Mouse (Mus musculus) liver, embryonic 13.5 days (tissue): ENCODE results near the gene Lrrc1. TPM values are rescaled to one million over a fixed set of nuclear protein-coding genes. Genes with fewer than 3 reads are reported as not detected.

ENCODE experiments used
- ATAC-seq: fragments of 200-750 bp; cut with Nextera tagmentation; 2 replicates; pipeline ENCODE4 v1.8.0; 2017; ENCODE audit warnings: low read depth, mild to moderate bottlenecking, moderate number of reproducible peaks, moderate library complexity
- DNase-seq: peaks from one replicate; pipeline ENCODE4 v3.0.0; 2022
- H3K27ac ChIP-seq: fragments of 300-500 bp; sonication (generic); 2 replicates; pipeline ENCODE4 v1.5.1; 2015; ENCODE audit warnings: moderate library complexity, mild to moderate bottlenecking, inconsistent platforms
- H3K27me3 ChIP-seq: fragments of 300-500 bp; sonication (generic); 2 replicates; pipeline ENCODE4 v1.6.1; 2015; ENCODE audit warnings: mild to moderate bottlenecking, inconsistent platforms
- H3K36me3 ChIP-seq: fragments of 300-500 bp; sonication (generic); 2 replicates; pipeline ENCODE4 v1.6.1; 2015; ENCODE audit warnings: mild to moderate bottlenecking, inconsistent platforms
- H3K4me1 ChIP-seq: fragments of 300-500 bp; sonication (generic); replicated peaks from 2 replicates; pipeline ENCODE4 v1.6.1; 2015; ENCODE audit warnings: inconsistent platforms
- H3K4me2 ChIP-seq: fragments of 300-500 bp; sonication (generic); 2 replicates; pipeline ENCODE4 v1.6.1; 2015; ENCODE audit warnings: inconsistent platforms, mild to moderate bottlenecking, moderate library complexity
- H3K4me3 ChIP-seq: fragments of 300-500 bp; sonication (generic); replicated peaks from 2 replicates; pipeline ENCODE4 v1.5.1; 2015; ENCODE audit warnings: mild to moderate bottlenecking, inconsistent platforms
- H3K9ac ChIP-seq: fragments of 300-500 bp; sonication (generic); 2 replicates; pipeline ENCODE4 v1.6.1; 2015; ENCODE audit warnings: mild to moderate bottlenecking, inconsistent platforms
- H3K9me3 ChIP-seq: fragments of 300-500 bp; sonication (generic); replicated peaks from 2 replicates; pipeline ENCODE4 v1.6.1; 2016; ENCODE audit warnings: inconsistent platforms
- WGBS: fragments of 180-500 bp; shearing (Covaris S2); methylation state at CpG from one replicate; pipeline ENCODE4 v1.1.7; 2015; ENCODE audit not compliant: insufficient replicate concordance; 5-methylcytosine and 5-hydroxymethylcytosine counted together
- polyA plus RNA-seq: library from polyadenylated mRNA; unstranded; fragments of >200 nt; fragmentation: Nextera tagmentation; extraction: Ambion mirVana; gene quantifications from 2 replicates; pipeline ENCODE4 v1.2.1, GENCODE M21; 2015

Lrrc1 gene
- polyA plus RNA-seq, 1 experiment from 2014 or later = 3.1 TPM

GRCm38 (mm10) chr9:77459365-77459764 is 85.3 kb downstream of the Lrrc1 start:
- Histone ChIP-seq H3K9me3 (no peaks in the 10 kb centered on the region), H3K27ac (no peak overlapping the region), H3K27me3 (no peaks in the 10 kb centered on the region), H3K4me1 (peaks cover 10% of the 10 kb centered on the region), H3K4me2 (no peak overlapping the region), H3K4me3 (no peak overlapping the region), H3K9ac (no peak overlapping the region), H3K36me3 (no peaks in the 10 kb centered on the region)
- WGBS = 73% methylated on average over 2 of the region's 2 CpGs
- DNase-seq (no peak), ATAC-seq (peak; percentile 52; the same call in 1 of the 2 replicates)

GRCm38 (mm10) chr9:77456169-77456826 is 88.4 kb downstream of the Lrrc1 start:
- no peak overlapping the region for H3K4me3 ChIP-seq
- H3K4me2 ChIP-seq = no peak overlapping the region
- ATAC-seq = no peak
- H3K36me3 ChIP-seq = 0 out of 2 replicates have a peak, but pooled peaks cover 4% of the 10 kb centered on the region
- DNase-seq = no peak
- no peaks in the 10 kb centered on the region for H3K9me3 ChIP-seq
- H3K27ac ChIP-seq = no peak overlapping the region
- H3K9ac ChIP-seq = no peak overlapping the region
- H3K4me1 ChIP-seq = no peaks in the 10 kb centered on the region
- WGBS = 58% methylated on average over 13 of the region's 13 CpGs
- H3K27me3 ChIP-seq = no peaks in the 10 kb centered on the region

- H3K4me3 ChIP-seq = no peak overlapping the region
- no peaks in the 10 kb centered on the region for H3K9me3 ChIP-seq
- no peak overlapping the region for H3K27ac ChIP-seq
- H3K27me3 ChIP-seq = no peaks in the 10 kb centered on the region
- DNase-seq = no peak
- H3K36me3 ChIP-seq = 0 out of 2 replicates have a peak, but pooled peaks cover 4% of the 10 kb centered on the region
- H3K4me1 ChIP-seq = no peaks in the 10 kb centered on the region
- no peak overlapping the region for H3K9ac ChIP-seq
- ATAC-seq = no peak
- WGBS = 79% methylated on average over 19 of the region's 19 CpGs
- no peak overlapping the region for H3K4me2 ChIP-seq
These were observed 89.1 kb downstream of the Lrrc1 start for GRCm38 (mm10) chr9:77455439-77456168.

GRCm38 (mm10) chr9:77452046-77452807 is 92.4 kb downstream of the Lrrc1 start:
- no peak overlapping the region for H3K27ac ChIP-seq
- no peak for ATAC-seq
- 73% methylated on average over 12 of the region's 12 CpGs for WGBS

GRCm38 (mm10) chr9:77450447-77450846 is 94.2 kb downstream of the Lrrc1 start:
- Histone ChIP-seq H3K4me2 (no peak overlapping the region), H3K27ac (no peak overlapping the region), H3K27me3 (no peaks in the 10 kb centered on the region), H3K4me1 (no peaks in the 10 kb centered on the region), H3K4me3 (no peak overlapping the region), H3K9me3 (no peaks in the 10 kb centered on the region), H3K36me3 (0 out of 2 replicates have a peak, but pooled peaks cover 4% of the 10 kb centered on the region), H3K9ac (no peak overlapping the region)
- WGBS = 50% methylated on average over 2 of the region's 2 CpGs
- no peak for ATAC-seq
- DNase-seq = no peak

More at GRCm38 (mm10) chr9:77452046-77452807, 92.4 kb downstream of the Lrrc1 start:
- no peak overlapping the region for H3K4me3 ChIP-seq
- 0 out of 2 replicates have a peak, but pooled peaks cover 4% of the 10 kb centered on the region for H3K36me3 ChIP-seq
- DNase-seq = no peak
- H3K9ac ChIP-seq = no peak overlapping the region
- H3K4me1 ChIP-seq = no peaks in the 10 kb centered on the region
- no peaks in the 10 kb centered on the region for H3K9me3 ChIP-seq
- H3K4me2 ChIP-seq = no peak overlapping the region
- no peaks in the 10 kb centered on the region for H3K27me3 ChIP-seq

- Histone ChIP-seq H3K9me3 (no peaks in the 10 kb centered on the region), H3K4me3 (no peak overlapping the region), H3K27me3 (no peaks in the 10 kb centered on the region), H3K4me1 (no peaks in the 10 kb centered on the region), H3K4me2 (no peak overlapping the region), H3K27ac (no peak overlapping the region), H3K36me3 (no peaks in the 10 kb centered on the region), H3K9ac (no peak overlapping the region)
- WGBS = 82% methylated on average over 4 of the region's 4 CpGs
- DNase-seq = no peak
- ATAC-seq = no peak
These were observed 99.8 kb downstream of the Lrrc1 start for GRCm38 (mm10) chr9:77444876-77445275.

- 70% methylated on average over 6 of the region's 6 CpGs for WGBS
- no peak overlapping the region for H3K4me3 ChIP-seq
- no peak overlapping the region for H3K4me2 ChIP-seq
- H3K27me3 ChIP-seq = no peaks in the 10 kb centered on the region
- no peak overlapping the region for H3K9ac ChIP-seq
- no peak for ATAC-seq
- no peaks in the 10 kb centered on the region for H3K36me3 ChIP-seq
- H3K27ac ChIP-seq = no peak overlapping the region
- DNase-seq = no peak
- peaks cover 18% of the 10 kb centered on the region for H3K4me1 ChIP-seq
- H3K9me3 ChIP-seq = no peaks in the 10 kb centered on the region
These were observed 105.3 kb downstream of the Lrrc1 start for GRCm38 (mm10) chr9:77439371-77439770.

- DNase-seq (no peak), ATAC-seq (no peak)
- H3K4me1 ChIP-seq = peaks cover 23% of the 10 kb centered on the region
- 74% methylated on average over 11 of the region's 11 CpGs for WGBS
- no peaks in the 10 kb centered on the region for H3K36me3 ChIP-seq
- no peaks in the 10 kb centered on the region for H3K27me3 ChIP-seq
- no peak overlapping the region for H3K4me3 ChIP-seq
- H3K9me3 ChIP-seq = no peaks in the 10 kb centered on the region
- H3K27ac ChIP-seq = no peak overlapping the region
- no peak overlapping the region for H3K9ac ChIP-seq
- H3K4me2 ChIP-seq = no peak overlapping the region
These were observed 105.8 kb downstream of the Lrrc1 start for GRCm38 (mm10) chr9:77438836-77439271.

- H3K27me3 ChIP-seq = no peaks in the 10 kb centered on the region
- DNase-seq (no peak), ATAC-seq (no peak)
- H3K27ac ChIP-seq = no peak overlapping the region
- H3K9me3 ChIP-seq = no peaks in the 10 kb centered on the region
- H3K36me3 ChIP-seq = 0 out of 2 replicates have a peak, but pooled peaks cover under 1% of the 10 kb centered on the region
- 79% methylated on average over 6 of the region's 6 CpGs for WGBS
- H3K9ac ChIP-seq = no peak overlapping the region
- peaks cover 25% of the 10 kb centered on the region for H3K4me1 ChIP-seq
- no peak overlapping the region for H3K4me2 ChIP-seq
- no peak overlapping the region for H3K4me3 ChIP-seq
These were observed 107.5 kb downstream of the Lrrc1 start for GRCm38 (mm10) chr9:77437131-77437530.

- 24% methylated on average over 12 of the region's 12 CpGs for WGBS
- peak overlapping the region; percentile 45 for H3K4me3 ChIP-seq
- no peaks in the 10 kb centered on the region for H3K9me3 ChIP-seq
- peak overlapping the region; percentile 83 for H3K27ac ChIP-seq
- DNase-seq = peak; percentile 73
- H3K4me1 ChIP-seq = peaks cover 33% of the 10 kb centered on the region
- peak overlapping the region; percentile 59 for H3K4me2 ChIP-seq
- ATAC-seq = peak; percentile 97
- H3K36me3 ChIP-seq = peaks cover 6% of the 10 kb centered on the region
- H3K27me3 ChIP-seq = no peaks in the 10 kb centered on the region
- peak overlapping the region; percentile 61 for H3K9ac ChIP-seq
These were observed 109.7 kb downstream of the Lrrc1 start for GRCm38 (mm10) chr9:77434965-77435364.

- no peak for DNase-seq
- ATAC-seq = no peak
- no peak overlapping the region for H3K4me2 ChIP-seq
These were observed 111.2 kb downstream of the Lrrc1 start for GRCm38 (mm10) chr9:77433476-77433875.

More at GRCm38 (mm10) chr9:77433476-77433875, 111.2 kb downstream of the Lrrc1 start:
- H3K9me3 ChIP-seq = no peaks in the 10 kb centered on the region
- WGBS = 85% methylated on average over 4 of the region's 4 CpGs
- H3K4me1 ChIP-seq = peaks cover 47% of the 10 kb centered on the region
- H3K9ac ChIP-seq = no peak overlapping the region
- peaks cover 6% of the 10 kb centered on the region for H3K36me3 ChIP-seq
- H3K27me3 ChIP-seq = no peaks in the 10 kb centered on the region
- H3K4me3 ChIP-seq = no peak overlapping the region
- no peak overlapping the region for H3K27ac ChIP-seq
